Mouse (Mus musculus) embryonic facial prominence, embryonic 13.5 days (tissue): ENCODE measurements at regions not wholly inside any gene's neighbourhood (a gene's known extent, or its start where the extent isn't known, plus 50 kb on each side); places are given as distances from the start of the nearest gene placed in this dataset.
"Not testable (repeated sequence)": the region's sequence is repeated elsewhere in the genome, so short reads cannot be mapped to it uniquely, and the experiment has no call there.

Experiments
- ATAC-seq: fragments of 200-750 bp; cut with Nextera tagmentation; 2 replicates; pipeline ENCODE4 v1.8.0; 2017; ENCODE audit warnings: low read depth; ENCODE audit not compliant: insufficient number of reproducible peaks, insufficient read depth, low FRiP score, low TSS enrichment
- H3K27ac ChIP-seq: fragments of 300-500 bp; sonication (generic); 2 replicates; pipeline ENCODE4 v1.5.1; 2015; ENCODE audit warnings: moderate library complexity, mild to moderate bottlenecking, inconsistent platforms
- H3K27me3 ChIP-seq: fragments of 300-500 bp; sonication (generic); 2 replicates; pipeline ENCODE4 v1.6.1; 2015; ENCODE audit warnings: mild to moderate bottlenecking, inconsistent platforms
- H3K36me3 ChIP-seq: fragments of 300-500 bp; sonication (generic); 2 replicates; pipeline ENCODE4 v1.6.1; 2015; ENCODE audit warnings: mild to moderate bottlenecking, inconsistent platforms
- H3K4me1 ChIP-seq: fragments of 300-500 bp; sonication (generic); 2 replicates; pipeline ENCODE4 v1.6.1; 2015; ENCODE audit warnings: inconsistent platforms
- H3K4me2 ChIP-seq: fragments of 300-500 bp; sonication (generic); 2 replicates; pipeline ENCODE4 v1.6.1; 2015; ENCODE audit warnings: moderate library complexity, mild to moderate bottlenecking, inconsistent platforms
- H3K4me3 ChIP-seq: fragments of 300-500 bp; sonication (generic); 2 replicates; pipeline ENCODE4 v1.5.1; 2015; ENCODE audit warnings: mild to moderate bottlenecking, inconsistent platforms
- H3K9ac ChIP-seq: fragments of 300-500 bp; sonication (generic); 2 replicates; pipeline ENCODE4 v1.6.1; 2015; ENCODE audit warnings: mild to moderate bottlenecking, inconsistent platforms
- H3K9me3 ChIP-seq: fragments of 300-500 bp; sonication (generic); 2 replicates; pipeline ENCODE4 v1.6.1; 2016; ENCODE audit warnings: inconsistent platforms
- WGBS: fragments of 180-500 bp; shearing (Covaris S2); methylation state at CpG from one replicate; pipeline ENCODE4 v1.1.7; 2015; ENCODE audit warnings: mixed read lengths; 5-methylcytosine and 5-hydroxymethylcytosine counted together

GRCm38 (mm10) chr12:19387706-19388105, 566.6 kb upstream of the Gm21863 start:
- not testable (repeated sequence) for H3K36me3 ChIP-seq, H3K4me1 ChIP-seq, H3K27ac ChIP-seq, H3K9me3 ChIP-seq, H3K27me3 ChIP-seq, ATAC-seq
- WGBS = 1% methylated on average over 47 of the region's 53 CpGs
- Histone ChIP-seq H3K4me2 (peak overlapping the region; percentile 44), H3K9ac (peak overlapping the region; percentile 64), H3K4me3 (peak overlapping the region; percentile 45)
